Mouse (Mus musculus) midbrain, embryonic 11.5 days (tissue): ENCODE results near the gene Izumo4. TPM values are rescaled to one million over a fixed set of nuclear protein-coding genes. Genes with fewer than 3 reads are reported as not detected.

Experiments
- ATAC-seq: fragments of 200-750 bp; cut with Nextera tagmentation; 2 replicates; pipeline ENCODE4 v1.8.0; 2017; ENCODE audit warnings: moderate TSS enrichment, moderate library complexity; ENCODE audit not compliant: low FRiP score
- DNase-seq: peaks from one replicate; pipeline ENCODE4 v3.0.0; 2015; ENCODE audit warnings: low spot score; ENCODE audit errors: missing footprints
- H3K27ac ChIP-seq: fragments of 300-500 bp; sonication (generic); 2 replicates; pipeline ENCODE4 v1.5.1; 2014; ENCODE audit warnings: low read depth, low read length
- H3K27me3 ChIP-seq: fragments of 300-500 bp; sonication (generic); 2 replicates; pipeline ENCODE4 v1.6.1; 2014; ENCODE audit warnings: mild to moderate bottlenecking, low read length, moderate library complexity, mixed read lengths; ENCODE audit not compliant: control insufficient read depth, insufficient read depth
- H3K36me3 ChIP-seq: fragments of 300-500 bp; sonication (generic); 2 replicates; pipeline ENCODE4 v1.6.1; 2014; ENCODE audit warnings: mild to moderate bottlenecking, low read length, moderate library complexity, mixed read lengths; ENCODE audit not compliant: control insufficient read depth, insufficient read depth
- H3K4me1 ChIP-seq: fragments of 300-500 bp; sonication (generic); 2 replicates; pipeline ENCODE4 v1.6.1; 2014; ENCODE audit warnings: low read length; ENCODE audit not compliant: control insufficient read depth, insufficient read depth
- H3K4me2 ChIP-seq: fragments of 300-500 bp; sonication (generic); 2 replicates; pipeline ENCODE4 v1.6.1; 2014; ENCODE audit warnings: mild to moderate bottlenecking, moderate library complexity
- H3K4me3 ChIP-seq: fragments of 300-500 bp; sonication (generic); 2 replicates; pipeline ENCODE4 v1.5.1; 2014; ENCODE audit warnings: low read depth, low read length
- H3K9ac ChIP-seq: fragments of 300-500 bp; sonication (generic); 2 replicates; pipeline ENCODE4 v1.6.1; 2014; ENCODE audit warnings: low read length
- H3K9me3 ChIP-seq: fragments of 300-500 bp; sonication (generic); 2 replicates; pipeline ENCODE4 v1.6.1; 2016; ENCODE audit warnings: low read length; ENCODE audit not compliant: control insufficient read depth
- WGBS: fragments of 180-500 bp; shearing (Covaris S2); extraction: QIAGEN DNeasy Blood & Tissue Kit; methylation state at CpG from one replicate; pipeline ENCODE4 v1.1.7; 2014; 5-methylcytosine and 5-hydroxymethylcytosine counted together
- polyA plus RNA-seq: library from polyadenylated mRNA; unstranded; fragments of >200 nt; fragmentation: Nextera tagmentation; extraction: Ambion mirVana; gene quantifications from 2 replicates; pipeline ENCODE4 v1.2.1, GENCODE M21; 2014

Gene Izumo4
- polyA plus RNA-seq, 1 experiment from 2014 or later: 6.9 TPM

- WGBS: 81% methylated on average over 19 of the region's 19 CpGs
- DNase-seq: no peak
- no peak overlapping the region for H3K27ac ChIP-seq
- no peak for ATAC-seq
- no peaks in the 10 kb centered on the region for H3K27me3 ChIP-seq
- 0 out of 2 replicates have a peak, but pooled peaks cover 3% of the 10 kb centered on the region for H3K4me1 ChIP-seq
- H3K4me3 ChIP-seq: no peak overlapping the region
- H3K4me2 ChIP-seq: no peak overlapping the region
- no peaks in the 10 kb centered on the region for H3K9me3 ChIP-seq
- H3K36me3 ChIP-seq: peaks cover 43% of the 10 kb centered on the region
- H3K9ac ChIP-seq: no peak overlapping the region
These were observed 35.1 kb upstream of the Izumo4 start for GRCm38 (mm10) chr10:80666837-80667412.

DNA sequence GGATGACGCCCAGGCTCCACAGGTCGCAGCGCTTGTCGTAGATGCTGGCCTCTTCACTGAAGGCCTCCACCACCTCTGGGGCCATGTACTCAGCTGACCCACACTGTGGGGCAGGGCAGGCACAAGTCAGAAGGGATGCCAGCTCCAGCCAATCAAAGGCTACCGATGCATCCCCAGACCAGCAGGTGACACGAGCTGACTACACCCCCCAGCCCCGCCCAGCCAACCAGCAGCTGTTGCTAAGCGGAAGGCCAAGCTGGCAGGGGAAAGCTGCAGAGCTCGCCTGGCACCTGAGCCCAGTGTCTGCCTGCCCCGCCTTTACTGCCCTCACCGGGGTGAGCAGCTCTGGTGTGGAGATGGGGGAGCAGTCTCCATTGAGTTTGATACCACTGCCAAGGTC lies 33.4 kb upstream of the Izumo4 start:
- 89% methylated on average over 11 of the region's 11 CpGs for WGBS
- Histone ChIP-seq H3K27me3 (no peaks in the 10 kb centered on the region), H3K4me2 (no peak overlapping the region), H3K4me3 (no peak overlapping the region), H3K36me3 (peaks cover 43% of the 10 kb centered on the region), H3K9ac (no peak overlapping the region), H3K4me1 (peaks cover 6% of the 10 kb centered on the region; the same call in 1 of the 2 replicates), H3K27ac (no peak overlapping the region), H3K9me3 (no peaks in the 10 kb centered on the region)
- ATAC-seq: no peak
- no peak for DNase-seq

GRCm38 (mm10) chr10:80669018-80669417 lies 33.0 kb upstream of the Izumo4 start:
- no peak for DNase-seq
- H3K9ac ChIP-seq: no peak overlapping the region
- H3K27me3 ChIP-seq: no peaks in the 10 kb centered on the region
- H3K9me3 ChIP-seq: no peaks in the 10 kb centered on the region
- no peak overlapping the region for H3K27ac ChIP-seq
- 96% methylated on average over 12 of the region's 12 CpGs for WGBS
- H3K4me2 ChIP-seq: no peak overlapping the region
- no peak overlapping the region for H3K4me3 ChIP-seq
- peaks cover 10% of the 10 kb centered on the region for H3K4me1 ChIP-seq
- no peak for ATAC-seq
- peaks cover 43% of the 10 kb centered on the region for H3K36me3 ChIP-seq

- Histone ChIP-seq H3K4me3 (no peak overlapping the region), H3K4me2 (no peak overlapping the region), H3K9me3 (no peaks in the 10 kb centered on the region), H3K27me3 (no peaks in the 10 kb centered on the region), H3K4me1 (peaks cover 19% of the 10 kb centered on the region), H3K9ac (no peak overlapping the region), H3K27ac (no peak overlapping the region), H3K36me3 (peaks cover 43% of the 10 kb centered on the region)
- DNase-seq (no peak), ATAC-seq (no peak)
- WGBS: 98% methylated on average over 7 of the region's 7 CpGs
These were observed 32.1 kb upstream of the Izumo4 start for GRCm38 (mm10) chr10:80669737-80670485.

- DNase-seq (no peak), ATAC-seq (no peak)
- Histone ChIP-seq H3K36me3 (peaks cover 43% of the 10 kb centered on the region), H3K9ac (no peak overlapping the region), H3K9me3 (no peaks in the 10 kb centered on the region), H3K4me3 (no peak overlapping the region), H3K4me2 (no peak overlapping the region), H3K27me3 (no peaks in the 10 kb centered on the region), H3K4me1 (peaks cover 20% of the 10 kb centered on the region), H3K27ac (no peak overlapping the region)
- WGBS: 93% methylated on average over 2 of the region's 2 CpGs
These were observed 31.5 kb upstream of the Izumo4 start for GRCm38 (mm10) chr10:80670531-80670930.

- H3K9me3 ChIP-seq: no peaks in the 10 kb centered on the region
- no peak for DNase-seq
- H3K9ac ChIP-seq: no peak overlapping the region
- 92% methylated on average over 4 of the region's 4 CpGs for WGBS
- H3K27me3 ChIP-seq: no peaks in the 10 kb centered on the region
- no peak overlapping the region for H3K4me3 ChIP-seq
- no peak overlapping the region for H3K4me2 ChIP-seq
- peaks cover 43% of the 10 kb centered on the region for H3K36me3 ChIP-seq
- peaks cover 19% of the 10 kb centered on the region for H3K4me1 ChIP-seq
- H3K27ac ChIP-seq: no peak overlapping the region
- no peak for ATAC-seq
These were observed 30.7 kb upstream of the Izumo4 start for GRCm38 (mm10) chr10:80671251-80671650.

GRCm38 (mm10) chr10:80671936-80672690 lies 29.9 kb upstream of the Izumo4 start:
- DNase-seq (no peak), ATAC-seq (no peak)
- Histone ChIP-seq H3K27ac (no peak overlapping the region), H3K9me3 (no peaks in the 10 kb centered on the region), H3K4me2 (no peak overlapping the region), H3K27me3 (no peaks in the 10 kb centered on the region), H3K36me3 (peaks cover 36% of the 10 kb centered on the region), H3K4me3 (no peak overlapping the region), H3K9ac (no peak overlapping the region), H3K4me1 (peaks cover 23% of the 10 kb centered on the region)
- 88% methylated on average over 11 of the region's 11 CpGs for WGBS

DNA sequence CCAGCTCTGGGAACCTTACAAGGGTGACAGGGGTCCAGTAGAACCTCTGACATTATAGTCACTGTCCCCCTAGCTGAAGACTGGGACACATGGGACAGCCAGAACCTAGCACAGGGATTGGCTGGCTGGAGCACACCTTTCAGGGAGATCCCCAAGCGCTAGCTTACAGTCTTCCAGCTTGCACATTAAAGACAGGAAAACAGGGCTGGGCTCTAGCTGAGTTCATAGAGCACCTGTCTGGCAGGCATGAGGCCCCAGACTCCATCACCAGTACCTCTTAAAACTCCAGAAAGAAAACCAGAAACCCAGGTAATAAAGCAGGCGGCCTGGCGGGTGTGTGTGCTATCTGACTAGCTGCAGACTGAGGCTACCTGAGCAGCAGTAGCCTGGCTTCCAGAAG lies 28.3 kb upstream of the Izumo4 start:
- Histone ChIP-seq H3K27me3 (no peaks in the 10 kb centered on the region), H3K4me3 (no peak overlapping the region), H3K9me3 (no peaks in the 10 kb centered on the region), H3K9ac (peak overlapping the region; percentile 97), H3K36me3 (peaks cover 20% of the 10 kb centered on the region), H3K4me2 (peak overlapping the region; percentile 92; the same call in 1 of the 2 replicates), H3K27ac (no peak overlapping the region), H3K4me1 (peaks cover 33% of the 10 kb centered on the region)
- no peak for ATAC-seq
- no peak for DNase-seq
- WGBS: 92% methylated on average over 3 of the region's 3 CpGs

DNA sequence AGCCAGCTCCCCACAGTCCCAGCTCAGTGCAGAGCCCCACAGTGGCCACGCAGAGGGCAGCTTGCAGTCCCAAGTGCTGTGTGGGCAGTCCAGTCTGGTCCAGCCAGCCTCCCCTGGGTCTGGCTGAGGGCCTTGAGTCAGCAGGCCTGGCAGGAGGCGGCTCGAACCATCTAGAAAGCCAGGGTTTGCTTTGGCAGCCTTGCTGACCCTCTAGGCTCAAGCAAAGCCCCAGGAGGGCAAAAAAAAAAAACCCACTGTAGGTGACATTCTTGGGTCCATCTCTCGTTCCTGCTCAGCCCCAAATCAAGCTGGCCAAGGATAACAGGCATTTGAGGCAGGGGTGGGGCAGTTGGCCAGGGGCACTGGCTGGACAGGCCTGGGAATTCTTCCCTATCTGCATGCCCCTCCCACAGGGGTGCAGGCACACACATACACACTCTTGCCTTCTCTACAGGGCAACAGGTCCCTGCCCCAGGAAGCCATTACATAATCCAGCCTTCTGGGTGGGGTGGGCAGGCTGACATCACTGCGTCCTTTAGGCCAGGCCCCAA lies 27.7 kb upstream of the Izumo4 start:
- DNase-seq (no peak), ATAC-seq (no peak)
- no peaks in the 10 kb centered on the region for H3K9me3 ChIP-seq
- H3K4me3 ChIP-seq: peak overlapping the region; percentile 98
- no peaks in the 10 kb centered on the region for H3K27me3 ChIP-seq
- peaks cover 15% of the 10 kb centered on the region for H3K36me3 ChIP-seq
- WGBS: 72% methylated on average over 5 of the region's 5 CpGs
- peak overlapping the region; percentile 97 for H3K9ac ChIP-seq
- peak overlapping the region; percentile 92 for H3K4me2 ChIP-seq
- no peak overlapping the region for H3K27ac ChIP-seq
- peaks cover 37% of the 10 kb centered on the region for H3K4me1 ChIP-seq
